Mouse (Mus musculus): ENCODE measurements around the gene Cad. TPM values are rescaled to one million over a fixed set of nuclear protein-coding genes. Genes with fewer than 3 reads are reported as not detected.

Cad gene
- polyA plus RNA-seq, 1 experiment from 2014 or later: 17.6 TPM

Other genes starting within 250 kb of the Cad start
- 101 and 110 TPM in 2 replicates for gene Mapre3, start 240.1 kb upstream of the Cad start, polyA plus RNA-seq (2015; fragmentation: Nextera tagmentation; extraction: Ambion mirVana)
- gene Tmem214, start 186.8 kb upstream of the Cad start, polyA plus RNA-seq (2015; fragmentation: Nextera tagmentation; extraction: Ambion mirVana): 48.1 and 50.9 TPM in 2 replicates
- gene Agbl5, start 166.1 kb upstream of the Cad start, polyA plus RNA-seq (2015; fragmentation: Nextera tagmentation; extraction: Ambion mirVana): 23.2 and 23.9 TPM in 2 replicates
- 243 and 273 TPM in 2 replicates for gene Ost4, start 147.0 kb upstream of the Cad start, polyA plus RNA-seq (2015; fragmentation: Nextera tagmentation; extraction: Ambion mirVana)
- 12.0 and 12.9 TPM in 2 replicates for gene Emilin1, start 141.4 kb upstream of the Cad start, polyA plus RNA-seq (2015; fragmentation: Nextera tagmentation; extraction: Ambion mirVana)
- gene Khk, start 133.3 kb upstream of the Cad start, polyA plus RNA-seq (2015; fragmentation: Nextera tagmentation; extraction: Ambion mirVana): 5.1 and 5.5 TPM in 2 replicates
- 15.9 and 18.5 TPM in 2 replicates for gene Cgref1, start 109.2 kb upstream of the Cad start, polyA plus RNA-seq (2015; fragmentation: Nextera tagmentation; extraction: Ambion mirVana)
- 123 and 127 TPM in 2 replicates for gene Preb, start 94.4 kb upstream of the Cad start, polyA plus RNA-seq (2015; fragmentation: Nextera tagmentation; extraction: Ambion mirVana)
- gene Tcf23, start 86.1 kb upstream of the Cad start, polyA plus RNA-seq (2015; fragmentation: Nextera tagmentation; extraction: Ambion mirVana): not detected in 2 replicates
- 144 and 153 TPM in 2 replicates for gene Atraid, start 6.5 kb upstream of the Cad start, polyA plus RNA-seq (2015; fragmentation: Nextera tagmentation; extraction: Ambion mirVana)
- 13.6 and 16.0 TPM in 2 replicates for gene Slc5a6, start 5.9 kb upstream of the Cad start, polyA plus RNA-seq (2015; fragmentation: Nextera tagmentation; extraction: Ambion mirVana)
- gene Dnajc5g, start 51.5 kb downstream of the Cad start, polyA plus RNA-seq (2015; fragmentation: Nextera tagmentation; extraction: Ambion mirVana): not detected in 2 replicates
- 1.5 and 2.2 TPM in 2 replicates for gene Slc30a3, start 53.5 kb downstream of the Cad start, polyA plus RNA-seq (2015; fragmentation: Nextera tagmentation; extraction: Ambion mirVana)
- gene Trim54, start 61.9 kb downstream of the Cad start, polyA plus RNA-seq (2015; fragmentation: Nextera tagmentation; extraction: Ambion mirVana): not detected in 2 replicates
- gene Ucn, start 84.0 kb downstream of the Cad start, polyA plus RNA-seq (2015; fragmentation: Nextera tagmentation; extraction: Ambion mirVana): not detected in 2 replicates
- 54.6 and 54.8 TPM in 2 replicates for gene Mpv17, start 99.5 kb downstream of the Cad start, polyA plus RNA-seq (2015; fragmentation: Nextera tagmentation; extraction: Ambion mirVana)
- 1.2 and 1.8 TPM in 2 replicates for gene Gm29609, start 125.1 kb downstream of the Cad start, polyA plus RNA-seq (2015; fragmentation: Nextera tagmentation; extraction: Ambion mirVana)
- 69.5 and 75.4 TPM in 2 replicates for gene Gtf3c2, start 125.4 kb downstream of the Cad start, polyA plus RNA-seq (2015; fragmentation: Nextera tagmentation; extraction: Ambion mirVana)
- 138 and 143 TPM in 2 replicates for gene Snx17, start 138.4 kb downstream of the Cad start, polyA plus RNA-seq (2015; fragmentation: Nextera tagmentation; extraction: Ambion mirVana)
- 78.8 and 87.0 TPM in 2 replicates for gene Eif2b4, start 138.7 kb downstream of the Cad start, polyA plus RNA-seq (2015; fragmentation: Nextera tagmentation; extraction: Ambion mirVana)
- 16.3 and 17.7 TPM in 2 replicates for gene Zfp513, start 147.5 kb downstream of the Cad start, polyA plus RNA-seq (2015; fragmentation: Nextera tagmentation; extraction: Ambion mirVana)
- 170 TPM in 2 replicates for gene Ppm1g, start 165.9 kb downstream of the Cad start, polyA plus RNA-seq (2015; fragmentation: Nextera tagmentation; extraction: Ambion mirVana)
- 156 and 157 TPM in 2 replicates for gene Nrbp1, start 186.1 kb downstream of the Cad start, polyA plus RNA-seq (2015; fragmentation: Nextera tagmentation; extraction: Ambion mirVana)
- gene Gm9970, start 186.5 kb downstream of the Cad start, polyA plus RNA-seq (2015; fragmentation: Nextera tagmentation; extraction: Ambion mirVana): 0.34 TPM in 1 of 2 replicates, not detected in the other
- gene Krtcap3, start 196.9 kb downstream of the Cad start, polyA plus RNA-seq (2015; fragmentation: Nextera tagmentation; extraction: Ambion mirVana): 1.7 and 2.4 TPM in 2 replicates
- 36.0 and 38.0 TPM in 2 replicates for gene Ift172, start 236.3 kb downstream of the Cad start, polyA plus RNA-seq (2015; fragmentation: Nextera tagmentation; extraction: Ambion mirVana)
- 89.2 and 90.3 TPM in 2 replicates for gene Fndc4, start 241.3 kb downstream of the Cad start, polyA plus RNA-seq (2015; fragmentation: Nextera tagmentation; extraction: Ambion mirVana)
- gene Gckr, start 242.7 kb downstream of the Cad start, polyA plus RNA-seq (2015; fragmentation: Nextera tagmentation; extraction: Ambion mirVana): 0.27 and 0.45 TPM in 2 replicates